Mouse (Mus musculus): ENCODE data around the gene Slc25a30. TPM values are rescaled to one million over a fixed set of nuclear protein-coding genes. Genes with fewer than 3 reads are reported as not detected.
A peak's percentile ranks its signal among the peaks of the same experiment; 100 is the strongest.

Gene Slc25a30
- polyA plus RNA-seq, 1 experiment from 2014 or later: 3.6 TPM

- WGBS: 81% methylated on average over 3 of the region's 3 CpGs
- Histone ChIP-seq H3K27ac (ENCODE audit: low read length) (no peak overlapping the region), H3K27me3 (replicated peaks; ENCODE audit: insufficient read depth, low read length) (no peaks in the 10 kb centered on the region), H3K9me3 (ENCODE audit: low read length) (no peaks in the 10 kb centered on the region), H3K36me3 (ENCODE audit: insufficient read depth, low read length) (peaks cover 23% of the 10 kb centered on the region), H3K9ac (replicated peaks; ENCODE audit: low read depth) (no peak overlapping the region), H3K4me1 (ENCODE audit: insufficient read depth, low read depth, low read length) (no peaks in the 10 kb centered on the region), H3K4me2 (replicated peaks; ENCODE audit: low read depth, low read length) (no peak overlapping the region), H3K4me3 (ENCODE audit: low read depth, low read length) (no peak overlapping the region)
- no peak for DNase-seq (ENCODE audit: low spot score)
- no peak for ATAC-seq
- no peak for TF ChIP-seq CTCF (IDR thresholded peaks at IDR 0.05)
- no peak for TF ChIP-seq EP300 (IDR thresholded peaks at IDR 0.05)
Measured at GRCm38 (mm10) chr14:75735597-75735996, 51.2 kb downstream of the Slc25a30 start.

GRCm38 (mm10) chr14:75732631-75733030 lies 54.2 kb downstream of the Slc25a30 start:
- 94% methylated on average over 7 of the region's 7 CpGs for WGBS
- Histone ChIP-seq H3K9me3 (ENCODE audit: low read length) (no peaks in the 10 kb centered on the region), H3K4me1 (ENCODE audit: insufficient read depth, low read depth, low read length) (no peaks in the 10 kb centered on the region), H3K27ac (ENCODE audit: low read length) (no peak overlapping the region), H3K4me2 (replicated peaks; ENCODE audit: low read depth, low read length) (no peak overlapping the region), H3K36me3 (ENCODE audit: insufficient read depth, low read length) (peaks cover 31% of the 10 kb centered on the region), H3K27me3 (replicated peaks; ENCODE audit: insufficient read depth, low read length) (no peaks in the 10 kb centered on the region), H3K9ac (replicated peaks; ENCODE audit: low read depth) (no peak overlapping the region), H3K4me3 (ENCODE audit: low read depth, low read length) (no peak overlapping the region)
- TF ChIP-seq EP300 (IDR thresholded peaks at IDR 0.05) (no peak), CTCF (IDR thresholded peaks at IDR 0.05) (no peak)
- ATAC-seq (no peak), DNase-seq (ENCODE audit: low spot score) (no peak)

DNA sequence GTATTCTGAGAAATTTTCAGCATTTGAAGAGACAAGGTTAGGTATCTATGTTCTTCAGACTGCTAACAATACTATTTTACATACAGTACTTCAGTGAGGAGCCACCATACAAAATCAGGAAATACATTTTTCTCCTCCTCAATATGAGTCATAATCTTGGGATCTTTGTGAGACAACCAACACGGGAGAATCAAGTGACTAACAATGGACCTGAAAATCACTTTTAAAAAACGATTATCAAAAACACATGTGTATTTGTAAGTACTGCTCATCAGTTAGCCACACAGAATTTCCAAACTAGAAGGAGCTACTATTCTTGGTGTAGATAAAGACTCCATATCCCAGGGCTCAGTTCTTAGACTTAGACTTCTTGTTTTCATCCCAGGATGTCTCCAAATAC lies 55.5 kb downstream of the Slc25a30 start:
- no peaks in the 10 kb centered on the region for H3K27me3 ChIP-seq (replicated peaks; ENCODE audit: insufficient read depth, low read length)
- no peaks in the 10 kb centered on the region for H3K4me1 ChIP-seq (ENCODE audit: insufficient read depth, low read depth, low read length)
- DNase-seq (ENCODE audit: low spot score): no peak
- WGBS: 75% methylated on average over 2 of the region's 2 CpGs
- no peaks in the 10 kb centered on the region for H3K9me3 ChIP-seq (ENCODE audit: low read length)
- TF ChIP-seq CTCF (IDR thresholded peaks at IDR 0.05) (no peak), EP300 (IDR thresholded peaks at IDR 0.05) (no peak)
- H3K4me3 ChIP-seq (ENCODE audit: low read depth, low read length): no peak overlapping the region
- ATAC-seq: no peak
- no peak overlapping the region for H3K4me2 ChIP-seq (replicated peaks; ENCODE audit: low read depth, low read length)
- H3K36me3 ChIP-seq (ENCODE audit: insufficient read depth, low read length): peaks cover 30% of the 10 kb centered on the region
- no peak overlapping the region for H3K9ac ChIP-seq (replicated peaks; ENCODE audit: low read depth)
- no peak overlapping the region for H3K27ac ChIP-seq (ENCODE audit: low read length)

DNA sequence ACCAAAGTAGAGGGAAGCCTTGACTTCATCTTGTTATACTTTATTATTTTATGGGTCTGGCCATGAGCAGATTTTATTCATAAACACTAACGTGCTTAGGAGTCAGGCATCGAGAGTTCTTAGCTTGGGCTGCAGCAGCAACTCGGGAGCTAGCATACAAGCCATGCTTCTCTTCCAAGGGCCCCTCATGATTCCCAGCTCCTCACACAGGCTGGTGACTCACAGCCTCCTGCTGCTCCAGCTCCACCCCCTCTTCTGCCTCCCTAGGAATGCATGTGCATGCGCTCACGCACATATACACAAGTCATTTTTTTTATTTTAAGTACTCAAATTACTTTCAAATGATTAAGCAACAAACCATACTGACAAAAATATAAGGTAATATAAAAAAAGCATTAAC lies 58.7 kb downstream of the Slc25a30 start:
- no peak for TF ChIP-seq CTCF (IDR thresholded peaks at IDR 0.05)
- no peak for TF ChIP-seq EP300 (IDR thresholded peaks at IDR 0.05)
- H3K36me3 ChIP-seq (ENCODE audit: insufficient read depth, low read length): peaks cover 36% of the 10 kb centered on the region

GRCm38 (mm10) chr14:75727046-75727445 lies 59.8 kb downstream of the Slc25a30 start:
- H3K36me3 ChIP-seq (ENCODE audit: insufficient read depth, low read length): peaks cover 30% of the 10 kb centered on the region
- no peaks in the 10 kb centered on the region for H3K4me1 ChIP-seq (ENCODE audit: insufficient read depth, low read depth, low read length)
- no peak overlapping the region for H3K9ac ChIP-seq (replicated peaks; ENCODE audit: low read depth)
- no peaks in the 10 kb centered on the region for H3K9me3 ChIP-seq (ENCODE audit: low read length)
- no peak overlapping the region for H3K4me2 ChIP-seq (replicated peaks; ENCODE audit: low read depth, low read length)
- peak; percentile 53 for DNase-seq (ENCODE audit: low spot score)
- TF ChIP-seq EP300 (IDR thresholded peaks at IDR 0.05) (no peak), CTCF (IDR thresholded peaks at IDR 0.05) (peak; percentile 61)
- H3K4me3 ChIP-seq (ENCODE audit: low read depth, low read length): no peak overlapping the region
- H3K27me3 ChIP-seq (replicated peaks; ENCODE audit: insufficient read depth, low read length): no peaks in the 10 kb centered on the region
- ATAC-seq: peak; percentile 55
- WGBS: 67% methylated on average over 4 of the region's 4 CpGs
- no peak overlapping the region for H3K27ac ChIP-seq (ENCODE audit: low read length)

More for the DNA sequence above, 58.7 kb downstream of the Slc25a30 start:
- Histone ChIP-seq H3K4me1 (ENCODE audit: insufficient read depth, low read depth, low read length) (no peaks in the 10 kb centered on the region), H3K9me3 (ENCODE audit: low read length) (no peaks in the 10 kb centered on the region), H3K27me3 (replicated peaks; ENCODE audit: insufficient read depth, low read length) (no peaks in the 10 kb centered on the region), H3K4me2 (replicated peaks; ENCODE audit: low read depth, low read length) (no peak overlapping the region), H3K9ac (replicated peaks; ENCODE audit: low read depth) (no peak overlapping the region), H3K27ac (ENCODE audit: low read length) (no peak overlapping the region), H3K4me3 (ENCODE audit: low read depth, low read length) (no peak overlapping the region)
- WGBS: 78% methylated on average over 5 of the region's 5 CpGs
- DNase-seq (ENCODE audit: low spot score) (no peak), ATAC-seq (no peak)

DNA sequence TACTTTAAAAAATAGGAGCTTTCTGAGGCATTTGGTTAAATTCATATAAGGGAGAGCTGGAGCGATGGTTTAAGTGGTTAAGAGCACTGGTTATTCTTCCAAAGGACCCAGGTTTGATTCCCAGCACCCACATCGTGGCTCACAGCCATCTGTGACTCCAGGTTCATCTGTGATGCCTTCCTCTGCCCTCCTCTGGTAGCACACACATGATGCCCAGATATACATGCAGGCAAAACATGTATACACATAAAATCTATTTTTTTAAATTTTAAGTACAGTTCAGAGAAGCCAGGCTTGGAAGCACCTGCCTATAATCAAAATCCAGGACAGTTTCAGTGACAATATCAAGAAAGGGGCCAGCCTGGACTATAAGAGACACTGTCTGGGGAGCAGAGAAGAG lies 64.0 kb downstream of the Slc25a30 start:
- Histone ChIP-seq H3K27me3 (replicated peaks; ENCODE audit: insufficient read depth, low read length) (no peaks in the 10 kb centered on the region), H3K27ac (ENCODE audit: low read length) (no peak overlapping the region), H3K9ac (replicated peaks; ENCODE audit: low read depth) (no peak overlapping the region), H3K36me3 (ENCODE audit: insufficient read depth, low read length) (peaks cover 27% of the 10 kb centered on the region), H3K9me3 (ENCODE audit: low read length) (no peaks in the 10 kb centered on the region), H3K4me1 (ENCODE audit: insufficient read depth, low read depth, low read length) (no peaks in the 10 kb centered on the region), H3K4me3 (ENCODE audit: low read depth, low read length) (no peak overlapping the region), H3K4me2 (replicated peaks; ENCODE audit: low read depth, low read length) (no peak overlapping the region)
- DNase-seq (ENCODE audit: low spot score): no peak
- TF ChIP-seq EP300 (IDR thresholded peaks at IDR 0.05) (no peak), CTCF (IDR thresholded peaks at IDR 0.05) (no peak)
- ATAC-seq: no peak
- WGBS: 100% methylated on average over 2 of the region's 2 CpGs

DNA sequence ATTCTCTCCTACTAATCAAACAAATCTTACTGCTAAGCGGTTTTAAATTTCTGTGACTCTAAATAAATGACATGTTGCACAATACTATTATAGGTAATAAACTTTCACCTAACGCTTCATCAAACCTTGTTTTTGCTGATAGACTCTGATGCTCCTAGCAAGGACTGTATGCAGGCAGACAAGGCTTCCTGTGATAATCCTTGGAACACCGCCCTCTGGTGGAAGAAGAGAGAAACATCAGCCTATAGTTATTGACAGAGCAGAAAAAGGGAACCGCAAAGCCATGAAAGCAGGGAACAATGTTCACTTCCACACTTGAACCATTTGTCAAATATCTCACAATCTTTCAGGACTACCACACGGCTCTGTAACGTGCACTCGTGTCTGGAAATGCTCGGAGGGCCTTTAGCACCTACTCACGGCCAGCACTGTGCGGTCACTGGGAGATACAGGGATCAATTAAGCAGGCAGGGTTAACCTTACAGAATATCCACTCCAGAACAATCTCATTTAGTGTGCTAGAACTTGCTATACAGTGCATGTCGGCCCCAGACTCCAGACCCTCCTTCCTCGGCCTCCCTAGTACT lies 64.8 kb downstream of the Slc25a30 start:
- ATAC-seq (no peak), DNase-seq (ENCODE audit: low spot score) (peak; percentile 69)
- TF ChIP-seq CTCF (IDR thresholded peaks at IDR 0.05) (peak; percentile 88), EP300 (IDR thresholded peaks at IDR 0.05) (no peak)
- no peak overlapping the region for H3K9ac ChIP-seq (replicated peaks; ENCODE audit: low read depth)
- no peak overlapping the region for H3K4me2 ChIP-seq (replicated peaks; ENCODE audit: low read depth, low read length)
- no peaks in the 10 kb centered on the region for H3K4me1 ChIP-seq (ENCODE audit: insufficient read depth, low read depth, low read length)
- 54% methylated on average over 12 of the region's 12 CpGs for WGBS
- H3K27me3 ChIP-seq (replicated peaks; ENCODE audit: insufficient read depth, low read length): no peaks in the 10 kb centered on the region
- no peak overlapping the region for H3K4me3 ChIP-seq (ENCODE audit: low read depth, low read length)
- no peaks in the 10 kb centered on the region for H3K9me3 ChIP-seq (ENCODE audit: low read length)
- H3K36me3 ChIP-seq (ENCODE audit: insufficient read depth, low read length): peaks cover 25% of the 10 kb centered on the region
- H3K27ac ChIP-seq (ENCODE audit: low read length): no peak overlapping the region

All from lung, postnatal 0 days (tissue).